Mouse (Mus musculus) inflammation-experienced regulatory T-cells (primary cell): ENCODE measurements around the gene Fndc7. TPM values are rescaled to one million over a fixed set of nuclear protein-coding genes. Genes with fewer than 3 reads are reported as not detected.

Source experiments
- polyA plus RNA-seq, 2 experiments: library from polyadenylated mRNA; unstranded; fragments of 100-300 nt; shearing (Covaris generic); gene quantifications; one replicate each; pipeline ENCODE4 v1.2.1; 2017

Fndc7 gene
- under 1 TPM; 0.24 to 0.69 TPM for polyA plus RNA-seq

GRCm38 (mm10) chr3:108889908-108890307 is at the start of gene Fndc7:
Gene Fndc7 (minus strand): TSS chr3:108890008.

GRCm38 (mm10) chr3:108939573-108939972 is 49.8 kb upstream of the Fndc7 start, which contains the start of gene Henmt1:
Gene Henmt1 (plus strand): TSS chr3:108939873.

GRCm38 (mm10) chr3:108911548-108912413 is 22.0 kb upstream of the Fndc7 start, which contains the start of gene Prpf38b:
Gene Prpf38b (minus strand): TSS chr3:108911727.

DNA sequence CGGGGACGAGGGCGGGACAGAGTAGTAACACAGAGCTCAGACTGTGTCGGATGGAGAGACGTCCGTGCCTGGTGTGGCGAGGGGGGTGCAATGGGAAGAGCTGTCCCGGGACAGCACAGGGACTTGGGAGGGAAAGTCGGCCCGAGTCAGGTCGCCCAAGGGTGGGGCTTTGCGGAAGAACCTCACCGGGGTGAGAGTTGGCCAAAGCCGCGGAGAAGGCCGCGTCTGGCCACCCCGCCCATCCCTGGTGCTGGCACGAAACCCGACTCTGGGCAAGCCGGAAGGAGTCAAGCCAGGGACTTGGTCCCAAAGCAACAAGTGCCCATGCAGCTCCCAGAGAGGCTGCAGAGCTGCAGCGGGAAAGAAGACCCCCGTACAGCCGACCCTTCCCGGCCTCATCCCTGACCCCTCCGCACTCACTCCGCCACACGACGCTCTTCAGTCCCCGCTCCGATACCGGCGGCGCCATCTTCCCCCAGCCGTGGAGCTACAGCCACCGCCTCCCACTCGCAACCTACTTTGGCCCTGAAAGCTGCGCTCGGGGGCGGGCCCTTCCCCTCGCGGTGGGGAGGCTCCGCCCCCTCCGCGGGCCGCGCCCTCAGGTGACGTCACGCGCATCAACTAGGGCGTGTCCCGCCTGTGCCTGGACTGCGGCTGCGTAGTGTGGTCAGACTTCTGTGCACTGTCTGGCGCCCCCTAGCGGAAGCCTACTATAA is 49.6 kb downstream of the Fndc7 start, which contains the start of gene Stxbp3:
Stxbp3 (minus strand) TSS at position 527 of the 716 bp plus-strand sequence.

Other genes with a start within 250 kb of the Fndc7 start
- 10 to 100 TPM; 63.9 to 77.3 TPM for gene Clcc1, start 236.1 kb downstream of the Fndc7 start, polyA plus RNA-seq
- 1 to 10 TPM; 5.1 to 6.0 TPM for gene Gpsm2, start 167.7 kb downstream of the Fndc7 start, polyA plus RNA-seq
- under 1 TPM in 1 of 2 experiments, not detected in 1; 0.56 TPM for gene Aknad1, start 150.3 kb downstream of the Fndc7 start, polyA plus RNA-seq
- 10 to 100 TPM; 60.7 to 70.9 TPM for gene Stxbp3, start 49.5 kb downstream of the Fndc7 start, polyA plus RNA-seq
- 100 to 1,000 TPM; 178 to 188 TPM for gene Prpf38b, start 21.7 kb upstream of the Fndc7 start, polyA plus RNA-seq
- gene Henmt1, start 49.9 kb upstream of the Fndc7 start, polyA plus RNA-seq, result under 1 TPM in 1 of 2 experiments, not detected in 1; 0.24 TPM
- not detected for gene Gm9857, start 50.4 kb upstream of the Fndc7 start, polyA plus RNA-seq
- 1 to 10 TPM; 6.0 to 7.6 TPM for gene Fam102b, start 137.6 kb upstream of the Fndc7 start, polyA plus RNA-seq
- not detected for gene Slc25a54, start 190.5 kb upstream of the Fndc7 start, polyA plus RNA-seq
- gene Slc25a24, start 233.1 kb upstream of the Fndc7 start, polyA plus RNA-seq, result 10 to 100 TPM; 21.7 to 27.6 TPM